Mouse (Mus musculus): ENCODE measurements around the gene Gm45213.

DNA sequence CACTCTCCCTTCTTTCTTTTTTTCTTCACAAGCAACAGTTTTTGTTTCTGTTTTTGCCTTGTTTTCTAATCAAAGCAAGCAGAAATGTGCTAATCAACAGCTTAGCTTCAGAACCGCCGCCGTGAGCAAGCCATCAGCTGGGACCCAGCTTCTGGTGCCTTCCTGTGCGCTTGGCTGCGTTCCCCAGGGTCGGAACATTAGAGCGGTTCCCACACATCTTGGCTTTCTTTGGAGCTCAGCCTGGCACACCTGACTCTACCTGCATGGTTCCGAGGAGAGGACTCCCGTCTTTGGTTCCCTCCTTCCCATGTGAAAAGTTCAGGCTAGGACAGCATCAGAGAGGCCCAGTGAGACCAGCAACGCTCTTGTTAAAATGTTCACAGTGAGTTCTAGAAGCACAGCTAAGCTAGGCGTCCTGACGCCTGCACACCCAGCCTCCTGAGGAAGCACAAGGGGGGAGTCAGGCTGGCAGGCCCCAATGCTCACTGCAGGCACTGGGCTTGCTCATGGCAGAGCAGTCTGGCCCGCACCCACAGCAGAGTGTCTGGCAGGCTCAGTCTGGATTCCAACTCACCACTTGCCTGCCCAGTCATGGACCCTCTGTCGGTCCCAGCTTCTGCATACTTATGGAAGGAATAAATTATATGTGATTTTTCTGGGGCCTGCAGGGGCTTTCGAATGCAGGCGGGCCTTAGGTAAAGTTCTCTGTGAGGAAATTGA lies 42.2 kb upstream of the Gm45213 start:
- TF ChIP-seq POLR2A (IDR thresholded peaks at IDR 0.05; ENCODE audit: borderline replicate concordance, extremely low read depth, insufficient read depth, insufficient read length, poor library complexity, severe bottlenecking) (no peak), CTCF (IDR thresholded peaks at IDR 0.05; ENCODE audit: borderline replicate concordance, extremely low read depth, insufficient read depth, insufficient read length) (no peak)

All from brain, embryonic 14.5 days (tissue).